Mouse (Mus musculus) brain, embryonic 14.5 days (tissue): ENCODE data around the gene Gpr3.

Source experiments
- CTCF ChIP-seq: fragments of 200-500 bp; IDR thresholded peaks from 2 replicates; pipeline ENCODE4 v1.5.1; 2012; ENCODE audit warnings: inconsistent platforms, mild to moderate bottlenecking, moderate library complexity, borderline replicate concordance; ENCODE audit not compliant: insufficient read depth, insufficient read length; ENCODE audit errors: extremely low read depth
- POLR2A ChIP-seq: fragments of 200-500 bp; IDR thresholded peaks from 2 replicates; pipeline ENCODE4 v1.6.1; 2012; ENCODE audit warnings: mild to moderate bottlenecking, inconsistent platforms, borderline replicate concordance; ENCODE audit not compliant: poor library complexity, insufficient read depth, insufficient read length, severe bottlenecking; ENCODE audit errors: extremely low read depth

DNA sequence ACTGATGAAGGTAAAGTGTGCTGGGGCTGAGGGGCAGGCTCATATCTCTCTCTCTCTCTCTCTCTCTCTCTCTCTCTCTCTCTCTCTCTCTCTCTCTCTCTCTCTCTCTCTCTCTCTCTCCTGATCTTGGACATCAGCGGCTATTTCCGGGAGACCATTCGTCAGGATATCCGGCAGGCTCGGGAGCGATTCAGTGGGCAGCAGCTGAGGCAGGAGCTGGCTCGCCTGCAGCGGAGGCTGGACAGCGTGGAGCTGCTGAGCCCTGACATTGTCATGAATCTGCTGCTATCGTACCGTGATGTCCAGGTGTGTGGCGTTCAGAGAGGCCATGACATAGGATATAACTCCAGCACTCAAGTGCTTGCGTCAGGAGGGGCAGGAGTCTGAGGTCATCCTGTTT lies 31.2 kb upstream of the Gpr3 start:
- TF ChIP-seq POLR2A (no peak), CTCF (no peak)
